Mouse (Mus musculus): ENCODE data around the gene Acta2. TPM values are rescaled to one million over a fixed set of nuclear protein-coding genes. Genes with fewer than 3 reads are reported as not detected.
A peak's percentile ranks its signal among the peaks of the same experiment; 100 is the strongest.

Gene Acta2
- polyA plus RNA-seq, 1 experiment = 432 TPM

DNA sequence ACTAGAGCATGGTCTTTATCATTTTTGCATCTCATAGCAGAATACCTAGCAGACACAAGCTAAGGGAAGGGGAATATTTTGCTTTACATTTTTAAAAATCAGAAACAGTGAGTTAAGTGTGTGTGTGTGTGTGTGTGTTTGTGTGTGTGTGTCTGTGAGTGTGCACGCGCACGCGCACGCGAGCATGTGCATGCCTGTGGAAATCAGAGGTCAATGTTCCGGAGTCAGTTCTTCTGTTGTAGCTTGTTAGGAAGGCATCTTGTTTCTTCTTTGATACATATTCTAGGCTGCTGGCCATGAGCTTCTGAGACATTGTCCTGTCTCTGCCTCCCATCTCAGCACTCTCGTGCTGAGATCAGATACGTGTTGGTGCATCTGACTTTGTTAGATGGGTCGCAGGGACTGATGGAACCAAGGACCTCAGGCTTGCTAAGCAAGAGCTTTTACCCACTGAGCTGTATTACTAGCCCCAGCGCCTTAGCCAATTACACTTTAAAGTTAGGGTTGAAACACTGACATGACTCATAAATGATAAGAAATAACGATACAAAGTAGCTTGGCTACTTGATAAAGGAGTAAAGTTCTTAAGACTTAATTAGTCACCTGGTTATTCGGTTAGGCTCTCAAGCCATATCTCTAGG, 15.6 kb upstream of the Acta2 start:
- WGBS = 54% methylated on average over 13 of the region's 13 CpGs
- Histone ChIP-seq H3K4me1 (ENCODE audit: control insufficient read depth, insufficient read depth, insufficient read length, low read length) (peaks cover 7% of the 10 kb centered on the region), H3K36me3 (ENCODE audit: control insufficient read depth, insufficient read depth, low read length) (no peaks in the 10 kb centered on the region), H3K4me3 (ENCODE audit: low read depth, low read length) (peak overlapping the region; percentile 30; the same call in 1 of the 2 replicates), H3K27me3 (ENCODE audit: control insufficient read depth, insufficient read depth, low read length) (no peaks in the 10 kb centered on the region), H3K27ac (ENCODE audit: insufficient read depth, low read depth, low read length) (peak overlapping the region; percentile 98)
- TF ChIP-seq POLR2A (IDR thresholded peaks at IDR 0.05; ENCODE audit: low read depth, low read length) = no peak
- TF ChIP-seq CTCF (IDR thresholded peaks at IDR 0.05; ENCODE audit: extremely low read depth, insufficient read length, insufficient replicate concordance, low read depth, low read length) = no peak

DNA sequence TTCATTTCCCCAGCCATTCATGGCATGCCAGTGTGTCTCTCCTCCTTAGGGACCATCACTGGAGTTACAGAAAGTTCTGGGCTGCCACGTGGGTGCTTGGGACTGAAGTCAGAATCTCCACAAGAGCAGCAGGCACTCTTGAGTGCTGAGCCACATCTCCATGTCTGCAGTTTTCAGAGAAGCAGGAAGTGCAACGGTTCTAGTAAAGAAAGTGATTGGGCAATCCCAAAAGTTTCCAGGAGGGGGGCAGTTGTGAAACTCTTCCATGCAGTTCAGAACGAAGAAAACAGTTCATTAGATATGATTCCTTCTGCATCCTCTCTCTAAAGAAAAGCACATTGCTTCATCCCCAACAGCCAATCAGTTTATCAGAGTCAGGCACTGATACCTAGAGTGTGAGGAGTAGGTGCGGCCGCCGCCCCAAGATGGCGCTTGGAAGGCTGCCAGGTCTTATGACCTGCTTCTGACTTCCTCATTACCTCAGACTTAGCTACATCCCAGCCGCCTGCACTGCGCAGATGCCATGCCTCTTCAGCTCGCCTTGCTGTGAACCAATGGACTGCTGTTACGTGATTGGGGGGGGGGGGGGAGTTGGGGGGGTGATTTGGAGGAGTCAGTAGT, 14.8 kb upstream of the Acta2 start:
- TF ChIP-seq CTCF (IDR thresholded peaks at IDR 0.05; ENCODE audit: extremely low read depth, insufficient read length, insufficient replicate concordance, low read depth, low read length) (no peak), POLR2A (IDR thresholded peaks at IDR 0.05; ENCODE audit: low read depth, low read length) (no peak)
- H3K27ac ChIP-seq (ENCODE audit: insufficient read depth, low read depth, low read length) = peak overlapping the region; percentile 98
- no peaks in the 10 kb centered on the region for H3K36me3 ChIP-seq (ENCODE audit: control insufficient read depth, insufficient read depth, low read length)
- peaks cover 11% of the 10 kb centered on the region for H3K4me1 ChIP-seq (ENCODE audit: control insufficient read depth, insufficient read depth, insufficient read length, low read length)
- no peaks in the 10 kb centered on the region for H3K27me3 ChIP-seq (ENCODE audit: control insufficient read depth, insufficient read depth, low read length)
- H3K4me3 ChIP-seq (ENCODE audit: low read depth, low read length) = peak overlapping the region; percentile 30
- 24% methylated on average over 11 of the region's 11 CpGs for WGBS

GRCm38 (mm10) chr19:34268991-34269390, 13.6 kb upstream of the Acta2 start:
- H3K4me3 ChIP-seq (ENCODE audit: low read depth, low read length) = no peak overlapping the region
- no peak overlapping the region for H3K27ac ChIP-seq (ENCODE audit: insufficient read depth, low read depth, low read length)
- 64% methylated on average over 1 of the region's 1 CpGs for WGBS
- H3K4me1 ChIP-seq (ENCODE audit: control insufficient read depth, insufficient read depth, insufficient read length, low read length) = peaks cover 11% of the 10 kb centered on the region
- TF ChIP-seq POLR2A (IDR thresholded peaks at IDR 0.05; ENCODE audit: low read depth, low read length) (no peak), CTCF (IDR thresholded peaks at IDR 0.05; ENCODE audit: extremely low read depth, insufficient read length, insufficient replicate concordance, low read depth, low read length) (no peak)
- H3K27me3 ChIP-seq (ENCODE audit: control insufficient read depth, insufficient read depth, low read length) = no peaks in the 10 kb centered on the region
- no peaks in the 10 kb centered on the region for H3K36me3 ChIP-seq (ENCODE audit: control insufficient read depth, insufficient read depth, low read length)

DNA sequence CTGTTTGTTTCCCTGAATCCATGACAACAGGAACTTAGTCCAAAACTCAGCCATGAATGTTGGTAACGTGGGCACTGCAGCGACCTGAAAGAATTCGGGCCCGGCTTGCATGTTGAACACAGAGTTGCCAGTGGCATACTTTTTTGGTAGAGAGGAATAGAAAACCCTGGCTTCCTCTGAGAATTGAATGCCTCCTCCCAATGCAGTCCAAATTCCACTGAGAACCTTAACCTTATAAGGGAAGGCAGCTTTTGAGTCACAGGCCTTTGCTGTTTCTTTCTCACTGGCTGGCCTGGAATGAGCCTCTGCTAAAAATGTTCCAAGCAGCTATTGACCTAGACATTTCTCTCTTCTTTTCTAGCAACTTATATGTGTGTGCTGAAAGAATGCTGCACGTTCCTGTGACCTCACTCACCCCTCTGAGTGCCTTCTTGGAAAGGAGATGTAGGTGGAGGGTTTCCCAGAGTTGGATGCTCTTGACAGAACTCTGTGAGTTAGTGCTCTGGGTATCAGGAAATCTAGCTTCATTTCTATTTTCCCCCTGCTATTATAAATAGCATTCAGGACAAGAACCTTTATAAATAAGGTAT, 10.3 kb upstream of the Acta2 start:
- Histone ChIP-seq H3K27me3 (ENCODE audit: control insufficient read depth, insufficient read depth, low read length) (no peaks in the 10 kb centered on the region), H3K27ac (ENCODE audit: insufficient read depth, low read depth, low read length) (peak overlapping the region; percentile 59; the same call in 1 of the 2 replicates), H3K4me1 (ENCODE audit: control insufficient read depth, insufficient read depth, insufficient read length, low read length) (peaks cover 11% of the 10 kb centered on the region; the same call in 1 of the 2 replicates), H3K4me3 (ENCODE audit: low read depth, low read length) (no peak overlapping the region), H3K36me3 (ENCODE audit: control insufficient read depth, insufficient read depth, low read length) (no peaks in the 10 kb centered on the region)
- 40% methylated on average over 5 of the region's 5 CpGs for WGBS
- TF ChIP-seq CTCF (IDR thresholded peaks at IDR 0.05; ENCODE audit: extremely low read depth, insufficient read length, insufficient replicate concordance, low read depth, low read length) (no peak), POLR2A (IDR thresholded peaks at IDR 0.05; ENCODE audit: low read depth, low read length) (no peak)

DNA sequence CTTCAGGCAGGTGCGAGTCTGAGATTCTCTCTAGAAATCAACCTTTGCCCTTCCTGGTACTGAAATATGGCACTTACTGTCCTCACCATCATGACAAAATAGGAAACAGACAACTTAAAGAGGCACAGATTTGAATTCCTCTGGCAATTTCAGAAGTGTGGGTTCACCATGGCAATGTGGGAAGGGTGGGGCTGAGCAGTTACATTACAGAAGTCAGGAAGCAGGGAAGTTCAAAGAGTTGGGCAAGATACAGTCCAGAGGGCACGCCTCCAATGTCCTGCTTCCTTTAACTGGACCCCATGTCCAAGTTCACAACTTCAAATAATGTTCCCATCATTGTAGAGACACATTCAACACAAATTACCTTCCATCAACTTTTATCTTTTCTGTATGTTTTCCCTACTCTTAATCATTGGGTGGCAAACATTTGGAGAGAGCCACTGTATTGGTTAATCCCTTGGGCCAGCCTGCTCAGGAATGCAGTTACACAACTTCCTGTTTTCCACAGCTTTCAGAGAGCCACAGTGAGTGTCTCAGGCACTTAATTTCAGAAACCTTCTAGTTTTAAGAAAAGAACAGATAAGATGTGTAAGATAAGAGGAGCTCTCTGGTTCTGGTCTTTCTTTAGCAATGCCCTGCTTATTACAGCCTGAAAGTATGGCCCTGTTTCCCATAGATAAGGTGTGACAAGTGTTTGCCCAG, 7.0 kb upstream of the Acta2 start:
- Histone ChIP-seq H3K4me3 (ENCODE audit: low read depth, low read length) (no peak overlapping the region), H3K27ac (ENCODE audit: insufficient read depth, low read depth, low read length) (no peak overlapping the region), H3K36me3 (ENCODE audit: control insufficient read depth, insufficient read depth, low read length) (no peaks in the 10 kb centered on the region), H3K27me3 (ENCODE audit: control insufficient read depth, insufficient read depth, low read length) (no peaks in the 10 kb centered on the region), H3K4me1 (ENCODE audit: control insufficient read depth, insufficient read depth, insufficient read length, low read length) (peaks cover 8% of the 10 kb centered on the region; the same call in 1 of the 2 replicates)
- TF ChIP-seq POLR2A (IDR thresholded peaks at IDR 0.05; ENCODE audit: low read depth, low read length) = no peak
- no peak for TF ChIP-seq CTCF (IDR thresholded peaks at IDR 0.05; ENCODE audit: extremely low read depth, insufficient read length, insufficient replicate concordance, low read depth, low read length)
- 41% methylated on average over 2 of the region's 2 CpGs for WGBS

GRCm38 (mm10) chr19:34256936-34257335, 1.5 kb upstream of the Acta2 start:
- TF ChIP-seq CTCF (IDR thresholded peaks at IDR 0.05; ENCODE audit: extremely low read depth, insufficient read length, insufficient replicate concordance, low read depth, low read length) (no peak), POLR2A (IDR thresholded peaks at IDR 0.05; ENCODE audit: low read depth, low read length) (no peak)
- no peak overlapping the region for H3K27ac ChIP-seq (ENCODE audit: insufficient read depth, low read depth, low read length)
- no peaks in the 10 kb centered on the region for H3K4me1 ChIP-seq (ENCODE audit: control insufficient read depth, insufficient read depth, insufficient read length, low read length)
- H3K4me3 ChIP-seq (ENCODE audit: low read depth, low read length) = no peak overlapping the region
- no peaks in the 10 kb centered on the region for H3K36me3 ChIP-seq (ENCODE audit: control insufficient read depth, insufficient read depth, low read length)
- H3K27me3 ChIP-seq (ENCODE audit: control insufficient read depth, insufficient read depth, low read length) = no peaks in the 10 kb centered on the region
- WGBS = 77% methylated on average over 2 of the region's 2 CpGs
